Mouse (Mus musculus) liver, embryonic 14.5 days (tissue): ENCODE measurements around the gene Ick. TPM values are rescaled to one million over a fixed set of nuclear protein-coding genes. Genes with fewer than 3 reads are reported as not detected.
"Not testable (repeated sequence)": the region's sequence is repeated elsewhere in the genome, so short reads cannot be mapped to it uniquely, and the experiment has no call there.

ENCODE experiments used
- ATAC-seq: fragments of 200-750 bp; cut with Nextera tagmentation; 2 replicates; pipeline ENCODE4 v1.8.0; 2017; ENCODE audit warnings: moderate number of reproducible peaks, mild to moderate bottlenecking, moderate library complexity; ENCODE audit not compliant: insufficient read depth
- DNase-seq, 3 experiments: peaks; one replicate each; pipeline ENCODE4 v3.0.0-alpha.2; 2012 to 2013; ENCODE audit warnings: low read depth in 3 of 3, low spot score in 3 of 3
- H3K27ac ChIP-seq: fragments of 300-500 bp; sonication (generic); 2 replicates; pipeline ENCODE4 v1.5.1; 2014; ENCODE audit warnings: moderate library complexity, mild to moderate bottlenecking, control low read depth, inconsistent platforms
- H3K27me3 ChIP-seq: fragments of 300-500 bp; sonication (generic); 2 replicates; pipeline ENCODE4 v1.6.1; 2014; ENCODE audit warnings: mild to moderate bottlenecking, low read length, moderate library complexity; ENCODE audit not compliant: control insufficient read depth, insufficient read depth
- H3K36me3 ChIP-seq: fragments of 300-500 bp; sonication (generic); replicated peaks from 2 replicates; pipeline ENCODE4 v1.6.1; 2014; ENCODE audit warnings: low read depth; ENCODE audit not compliant: control insufficient read depth, insufficient read depth
- H3K4me1 ChIP-seq, 2 experiments: fragments of 200-500 bp in 1 of 2; fragments of 300-500 bp in 1 of 2; sonication (generic) in 1 of 2; replicated peaks; 2 replicates each; pipeline ENCODE4 v1.6.1; 2012 to 2014; ENCODE audit warnings: antibody characterized with exemption in 1 of 2, inconsistent platforms in 1 of 2, low read length in 1 of 2; ENCODE audit not compliant: control insufficient read depth in 2 of 2, insufficient read depth in 2 of 2
- H3K4me2 ChIP-seq: fragments of 300-500 bp; sonication (generic); 2 replicates; pipeline ENCODE4 v1.6.1; 2014; ENCODE audit warnings: low read depth, mild to moderate bottlenecking, control low read depth, moderate library complexity
- H3K4me3 ChIP-seq, 2 experiments: fragments of 200-500 bp in 1 of 2; fragments of 300-500 bp in 1 of 2; sonication (generic) in 1 of 2; 2 replicates each; pipeline ENCODE4 v1.5.1; 2012 to 2014; ENCODE audit warnings: low read depth in 2 of 2, low read length in 2 of 2, mild to moderate bottlenecking in 2 of 2, control low read depth in 1 of 2, inconsistent platforms in 1 of 2, moderate library complexity in 1 of 2; ENCODE audit not compliant: insufficient read depth in 1 of 2
- H3K9ac ChIP-seq: fragments of 300-500 bp; sonication (generic); replicated peaks from 2 replicates; pipeline ENCODE4 v1.6.1; 2014; ENCODE audit warnings: mild to moderate bottlenecking, control low read depth, moderate library complexity
- H3K9me3 ChIP-seq: fragments of 300-500 bp; sonication (generic); 2 replicates; pipeline ENCODE4 v1.6.1; 2016; ENCODE audit warnings: low read length, mixed read lengths; ENCODE audit not compliant: control insufficient read depth
- CTCF ChIP-seq: IDR thresholded peaks from 2 replicates; pipeline ENCODE4 v1.5.1; 2016; ENCODE audit warnings: antibody characterized with exemption, low read depth, control low read depth
- EP300 ChIP-seq: IDR thresholded peaks from 2 replicates; pipeline ENCODE4 v1.6.1; 2016; ENCODE audit warnings: antibody characterized with exemption, low read depth
- WGBS: fragments of 180-500 bp; shearing (Covaris S2); extraction: QIAGEN DNeasy Blood & Tissue Kit; methylation state at CpG from one replicate; pipeline ENCODE4 v1.1.7; 2014; ENCODE audit not compliant: insufficient replicate concordance; 5-methylcytosine and 5-hydroxymethylcytosine counted together
- polyA plus RNA-seq, 2 experiments: library from polyadenylated mRNA; depleted of rRNA in 1 of 2; stranded (reverse) in 1 of 2; unstranded in 1 of 2; fragments of >200 nt; fragmentation: Nextera tagmentation in 1 of 2; extraction: Ambion mirVana in 1 of 2; gene quantifications; 2 replicates each; pipeline versions ENCODE4 v1.2.1 to v1.2.3; 2012 to 2014

Ick gene
- polyA plus RNA-seq, 2 experiments = 3.6 to 3.7 TPM

DNA sequence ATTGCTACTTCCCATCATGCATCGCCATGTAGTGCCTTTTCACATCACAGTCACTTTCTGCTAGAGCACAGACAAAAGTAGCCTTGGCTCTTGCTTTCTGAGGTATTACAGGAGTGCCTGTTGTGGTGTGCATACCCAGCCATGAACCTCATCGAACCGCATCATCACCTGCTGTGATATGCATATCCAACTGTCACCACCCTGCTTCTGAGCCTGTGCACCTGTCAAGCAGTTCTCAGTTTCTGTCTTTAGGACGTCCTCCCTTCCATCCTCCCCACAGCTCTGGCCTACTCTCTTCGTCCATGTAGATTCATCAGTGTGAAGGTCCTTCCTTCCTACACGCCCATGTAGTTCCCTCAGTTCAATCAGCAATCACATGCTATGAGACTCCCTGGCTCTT is 39.2 kb downstream of the Ick start:
- Histone ChIP-seq H3K27me3 (no peaks in the 10 kb centered on the region), H3K4me2 (no peak overlapping the region), H3K4me3 (no peak overlapping the region), H3K4me1 (no peaks in the 10 kb centered on the region), H3K9ac (no peak overlapping the region), H3K36me3 (no peaks in the 10 kb centered on the region), H3K9me3 (no peaks in the 10 kb centered on the region), H3K27ac (no peak overlapping the region)
- no peak for ATAC-seq
- TF ChIP-seq CTCF = no peak
- WGBS = 65% methylated on average over 6 of the region's 6 CpGs
- no peak for DNase-seq

GRCm38 (mm10) chr9:78149770-78150169 is 40.8 kb downstream of the Ick start:
- not testable (repeated sequence) for H3K4me3 ChIP-seq, H3K27me3 ChIP-seq, H3K9me3 ChIP-seq, DNase-seq, H3K9ac ChIP-seq, H3K4me1 ChIP-seq, H3K36me3 ChIP-seq, H3K4me2 ChIP-seq, ATAC-seq, H3K27ac ChIP-seq
- WGBS = 63% methylated on average over 2 of the region's 2 CpGs

DNA sequence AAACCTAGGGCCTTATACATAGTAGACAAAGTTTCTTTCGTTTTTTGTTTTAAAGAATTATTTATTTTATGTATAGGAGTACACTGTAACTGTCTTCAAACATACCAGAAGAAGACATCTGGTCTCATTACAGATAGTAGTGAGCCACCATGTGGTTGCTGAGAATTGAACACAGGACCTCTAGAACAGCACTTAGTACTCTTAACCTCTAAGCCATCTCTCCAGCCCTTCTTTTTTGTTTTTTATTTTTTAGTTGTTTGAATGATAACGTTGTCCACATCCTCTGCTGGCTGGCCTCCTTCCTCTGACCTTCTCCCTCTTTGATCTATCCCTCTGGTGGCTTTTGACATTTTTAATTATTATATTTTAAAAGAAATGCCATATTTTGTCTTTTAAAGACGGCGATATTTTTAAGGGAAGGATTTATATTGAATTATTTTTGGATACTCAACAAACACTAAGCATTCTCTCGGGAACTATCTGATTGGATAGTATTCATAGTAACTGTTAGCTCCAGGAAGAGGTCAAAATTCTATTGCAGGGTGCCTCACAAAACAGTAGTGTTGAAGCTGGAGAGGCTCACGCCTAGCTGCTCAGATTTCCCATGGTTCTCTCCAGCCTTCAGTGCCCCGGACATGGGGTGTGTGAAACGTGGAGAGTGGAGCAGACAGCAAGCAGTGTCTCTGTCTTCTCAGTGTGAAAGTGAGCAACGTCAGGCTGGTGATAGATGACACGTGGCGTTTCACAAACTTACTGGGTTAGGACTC is 45.4 kb downstream of the Ick start:
- H3K4me3 ChIP-seq = no peak overlapping the region
- TF ChIP-seq EP300 (no peak), CTCF (no peak)
- no peak for DNase-seq
- peaks cover 2% of the 10 kb centered on the region for H3K36me3 ChIP-seq
- 70% methylated on average over 11 of the region's 11 CpGs for WGBS
- H3K9ac ChIP-seq = no peak overlapping the region
- no peaks in the 10 kb centered on the region for H3K27me3 ChIP-seq
- H3K4me2 ChIP-seq = no peak overlapping the region
- no peak overlapping the region for H3K27ac ChIP-seq
- H3K4me1 ChIP-seq = no peaks in the 10 kb centered on the region
- no peaks in the 10 kb centered on the region for H3K9me3 ChIP-seq
- ATAC-seq = no peak

DNA sequence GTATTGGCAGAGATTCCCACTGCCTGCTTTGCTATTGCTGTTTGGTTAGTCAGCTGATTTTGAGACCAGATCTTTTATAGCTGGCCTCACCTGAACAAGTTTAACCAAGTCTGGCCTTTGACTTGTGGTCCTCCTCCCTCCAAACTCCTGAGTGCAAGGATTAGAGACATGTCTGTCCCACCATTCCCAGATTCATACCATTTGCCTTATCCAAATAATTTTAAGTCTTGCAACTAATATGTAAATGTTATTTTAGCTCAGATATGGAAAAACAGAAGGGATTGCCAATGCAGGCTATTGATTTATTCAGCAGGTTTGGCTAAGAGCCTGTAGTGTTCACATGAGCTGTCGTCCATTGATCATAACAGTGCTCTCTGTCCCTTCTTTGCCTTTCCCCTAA is 48.2 kb downstream of the Ick start:
- Histone ChIP-seq H3K4me2 (no peak overlapping the region), H3K4me1 (no peaks in the 10 kb centered on the region), H3K27me3 (no peaks in the 10 kb centered on the region), H3K9ac (no peak overlapping the region), H3K9me3 (no peaks in the 10 kb centered on the region), H3K36me3 (peaks cover 2% of the 10 kb centered on the region), H3K27ac (no peak overlapping the region), H3K4me3 (no peak overlapping the region)
- ATAC-seq (no peak), DNase-seq (no peak)
- WGBS = 71% methylated on average over 1 of the region's 1 CpGs
- TF ChIP-seq EP300 = no peak
- TF ChIP-seq CTCF = no peak

GRCm38 (mm10) chr9:78163291-78163690 is 54.3 kb downstream of the Ick start:
- no peaks in the 10 kb centered on the region for H3K27me3 ChIP-seq
- no peak overlapping the region for H3K4me2 ChIP-seq
- TF ChIP-seq CTCF (no peak), EP300 (no peak)
- no peak for ATAC-seq
- H3K9me3 ChIP-seq = no peaks in the 10 kb centered on the region
- H3K4me1 ChIP-seq = peaks cover 8 to 15% of the 10 kb centered on the region in 2 experiments
- 71% methylated on average over 10 of the region's 10 CpGs for WGBS
- DNase-seq = no peak
- H3K36me3 ChIP-seq = no peaks in the 10 kb centered on the region; the same call in 1 of the 2 replicates
- H3K9ac ChIP-seq = no peak overlapping the region
- H3K4me3 ChIP-seq = no peak overlapping the region
- H3K27ac ChIP-seq = no peak overlapping the region
